Mouse (Mus musculus): ENCODE data around the gene Prtn3. TPM values are rescaled to one million over a fixed set of nuclear protein-coding genes. Genes with fewer than 3 reads are reported as not detected.

Prtn3 gene
- polyA plus RNA-seq, 1 experiment from 2014 or later: 9.5 TPM

DNA sequence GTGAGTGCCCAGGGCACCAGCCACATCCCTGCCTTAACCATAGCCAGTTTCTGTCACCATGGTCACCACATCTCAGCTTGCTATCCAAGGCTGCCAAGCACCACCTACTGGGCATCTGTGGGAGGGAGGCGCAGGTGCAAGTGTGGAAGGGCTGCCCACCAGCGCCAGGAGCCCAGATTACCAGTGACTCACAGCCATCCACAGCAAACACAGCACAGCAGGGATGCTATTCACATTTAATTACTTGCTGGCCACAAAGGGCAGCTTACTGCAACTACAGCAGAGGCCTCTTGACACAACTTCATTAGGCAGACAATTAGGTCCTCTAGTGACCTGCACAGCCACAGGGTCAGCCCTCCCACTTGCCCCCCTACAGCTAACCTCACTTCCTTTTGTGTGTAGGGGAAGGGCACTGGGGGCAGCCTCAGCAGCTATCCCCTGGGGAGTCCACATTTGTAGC is 26.7 kb downstream of the Prtn3 start:
- Histone ChIP-seq H3K4me1 (peaks cover 14% of the 10 kb centered on the region), H3K27me3 (replicated peaks) (0 out of 2 replicates have a peak, but pooled peaks cover 3% of the 10 kb centered on the region), H3K4me2 (no peak overlapping the region), H3K36me3 (peaks cover 52% of the 10 kb centered on the region), H3K27ac (replicated peaks) (0 out of 2 replicates have a peak overlapping the region, but pooled peaks have one; percentile 37), H3K9me3 (replicated peaks) (no peaks in the 10 kb centered on the region), H3K4me3 (replicated peaks) (no peak overlapping the region), H3K9ac (replicated peaks) (no peak overlapping the region; the same call in none of the 2 replicates)
- 22% methylated on average over 2 of the region's 2 CpGs for WGBS
- ATAC-seq (ENCODE audit: low FRiP score): peak; percentile 56; the same call in 1 of the 2 replicates

DNA sequence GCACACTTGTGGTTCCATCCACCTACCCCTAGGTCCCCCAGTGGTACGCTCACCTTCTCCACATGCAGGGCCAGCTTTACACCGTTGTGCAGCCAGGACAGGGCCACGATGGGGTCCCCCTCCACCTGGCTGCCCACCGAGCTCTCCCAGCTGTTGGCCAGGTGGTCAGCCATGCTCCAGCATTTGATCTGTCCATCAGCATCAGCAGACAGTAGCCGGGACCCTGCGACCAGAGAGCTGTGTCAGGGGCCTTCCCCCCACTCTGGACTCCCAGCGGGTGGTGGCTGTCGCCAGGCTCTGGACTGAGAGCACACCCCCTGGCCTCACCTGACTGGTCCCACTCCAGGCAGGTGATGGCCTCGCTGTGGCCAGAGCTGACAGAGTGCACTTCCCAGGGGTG is 32.4 kb downstream of the Prtn3 start:
- H3K9ac ChIP-seq (replicated peaks): no peak overlapping the region
- no peak overlapping the region for H3K4me3 ChIP-seq (replicated peaks)
- H3K36me3 ChIP-seq: peaks cover 48% of the 10 kb centered on the region
- no peaks in the 10 kb centered on the region for H3K9me3 ChIP-seq (replicated peaks)
- no peak overlapping the region for H3K27ac ChIP-seq (replicated peaks)
- H3K27me3 ChIP-seq (replicated peaks): 0 out of 2 replicates have a peak, but pooled peaks cover 3% of the 10 kb centered on the region
- no peak for ATAC-seq (ENCODE audit: low FRiP score)
- no peak overlapping the region for H3K4me2 ChIP-seq
- 96% methylated on average over 9 of the region's 9 CpGs for WGBS
- H3K4me1 ChIP-seq: peaks cover 16% of the 10 kb centered on the region

DNA sequence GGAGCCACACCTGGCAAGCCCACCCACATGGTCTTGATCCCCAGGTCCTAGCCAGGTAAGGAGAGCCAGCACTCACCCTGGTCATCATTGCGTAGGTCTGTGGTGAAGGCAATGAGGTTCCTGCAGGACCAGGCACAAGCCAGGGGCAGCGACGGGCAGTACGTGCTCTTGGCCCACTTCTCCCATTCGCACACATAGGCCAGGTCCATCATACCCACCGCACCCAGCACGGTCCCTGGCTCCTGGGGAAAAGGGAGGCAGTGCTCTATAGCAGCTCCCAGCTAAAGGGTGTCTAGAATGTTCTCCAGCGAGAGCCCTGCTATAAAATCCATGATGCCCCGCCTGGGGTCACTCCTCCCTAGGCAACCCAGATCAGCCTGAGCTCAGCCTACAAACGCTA is 33.1 kb downstream of the Prtn3 start:
- no peak for ATAC-seq (ENCODE audit: low FRiP score)
- Histone ChIP-seq H3K4me2 (peak overlapping the region; percentile 61; the same call in 1 of the 2 replicates), H3K36me3 (peaks cover 48% of the 10 kb centered on the region), H3K27me3 (replicated peaks) (0 out of 2 replicates have a peak, but pooled peaks cover 3% of the 10 kb centered on the region), H3K9me3 (replicated peaks) (no peaks in the 10 kb centered on the region), H3K4me3 (replicated peaks) (peak overlapping the region; percentile 60; the same call in 1 of the 2 replicates), H3K4me1 (peaks cover 16% of the 10 kb centered on the region), H3K27ac (replicated peaks) (no peak overlapping the region), H3K9ac (replicated peaks) (no peak overlapping the region)
- 95% methylated on average over 10 of the region's 10 CpGs for WGBS

DNA sequence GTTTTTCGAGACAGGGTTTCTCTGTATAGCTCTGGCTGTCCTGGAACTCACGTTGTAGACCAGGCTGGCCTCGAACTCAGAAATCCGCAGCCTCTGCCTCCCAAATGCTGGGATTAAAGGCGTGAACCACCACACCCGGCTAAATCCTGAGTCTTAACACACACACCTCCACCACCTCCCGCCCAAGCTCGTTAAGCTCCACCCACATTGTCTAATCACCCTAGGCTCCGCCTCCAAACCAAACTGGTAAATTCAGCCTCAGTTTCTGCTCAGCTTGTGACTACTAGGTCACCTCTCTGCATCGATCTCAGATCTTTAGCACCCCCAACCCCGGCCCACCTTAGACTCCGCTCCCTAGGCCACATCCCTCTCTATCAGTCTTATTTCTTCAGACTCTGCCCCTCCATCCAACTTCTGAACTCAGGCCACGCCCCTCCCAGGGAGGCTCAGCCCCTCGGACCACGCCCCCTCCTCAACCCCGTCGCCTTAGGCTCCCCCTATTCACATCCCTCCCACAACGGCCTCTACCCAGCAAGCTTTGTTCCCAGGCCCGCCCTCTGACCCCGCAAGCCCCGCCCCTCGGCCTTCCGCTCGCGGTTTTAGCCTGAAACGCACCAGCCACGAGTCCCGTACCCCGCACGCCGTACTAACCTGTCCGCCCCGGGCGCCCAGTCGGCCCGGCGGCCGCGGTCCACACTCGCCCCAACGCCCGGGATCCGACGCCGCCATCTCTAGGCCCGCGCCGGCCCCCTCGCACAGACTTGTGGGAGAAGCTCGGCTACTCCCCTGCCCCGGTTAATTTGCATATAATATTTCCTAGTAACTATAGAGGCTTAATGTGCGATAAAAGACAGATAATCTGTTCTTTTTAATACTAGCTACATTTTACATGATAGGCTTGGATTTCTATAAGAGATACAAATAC is 34.2 kb downstream of the Prtn3 start, which contains the start of gene Med16:
Med16 (minus strand) TSS at position 757 of the 925 bp plus-strand sequence.
- Histone ChIP-seq H3K27me3 (replicated peaks) (no peaks in the 10 kb centered on the region), H3K4me2 (peak within 1 kb of the TSS; percentile 61), H3K9me3 (replicated peaks) (no peaks in the 10 kb centered on the region), H3K9ac (replicated peaks) (peak within 1 kb of the TSS; percentile 90), H3K27ac (replicated peaks) (peak within 1 kb of the TSS; percentile 99), H3K4me3 (replicated peaks) (peak within 1 kb of the TSS; percentile 60), H3K36me3 (peaks cover 44% of the 10 kb centered on the region), H3K4me1 (peaks cover 16% of the 10 kb centered on the region)
- ATAC-seq (ENCODE audit: low FRiP score): peak; percentile 95
- WGBS: 1% methylated on average over 52 of the region's 52 CpGs

DNA sequence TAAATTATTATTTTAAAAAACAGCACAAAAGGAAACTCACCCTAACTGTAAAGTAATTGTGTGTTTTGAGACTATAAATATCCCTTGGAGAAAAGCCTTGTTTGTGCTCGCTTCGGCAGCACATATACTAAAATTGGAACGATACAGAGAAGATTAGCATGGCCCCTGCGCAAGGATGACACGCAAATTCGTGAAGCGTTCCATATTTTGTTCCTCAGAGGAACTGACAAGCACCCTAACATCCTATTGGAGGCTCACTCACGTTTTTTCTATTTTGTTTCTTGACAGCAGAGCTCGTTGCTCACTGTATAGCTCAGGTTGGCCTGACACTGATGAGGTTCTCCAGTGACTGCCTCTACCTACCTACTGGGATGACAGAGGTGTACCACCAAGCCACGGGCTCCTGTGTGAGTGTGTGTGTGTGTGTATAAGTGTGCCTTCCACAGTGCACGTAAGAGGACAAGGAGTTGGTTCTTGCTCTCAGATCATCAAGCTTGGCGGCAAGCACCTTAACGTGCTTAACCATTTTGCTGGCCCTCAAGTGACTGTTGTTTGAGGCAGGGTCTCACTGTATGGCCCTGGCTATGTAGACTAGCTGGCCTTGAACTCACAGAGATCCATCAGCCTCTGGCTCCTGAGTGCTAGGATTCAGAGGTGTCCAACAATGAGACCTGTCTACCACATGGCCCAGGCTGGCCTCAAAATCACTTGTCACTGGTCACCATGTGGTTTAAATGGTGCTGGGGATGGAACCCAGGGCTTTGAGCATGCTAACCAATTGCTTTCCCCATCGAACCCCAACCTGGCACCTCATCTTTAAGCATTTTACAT is 35.0 kb downstream of the Prtn3 start:
- H3K36me3 ChIP-seq: peaks cover 39% of the 10 kb centered on the region
- ATAC-seq (ENCODE audit: low FRiP score): peak; percentile 69
- 20% methylated on average over 14 of the region's 14 CpGs for WGBS

DNA sequence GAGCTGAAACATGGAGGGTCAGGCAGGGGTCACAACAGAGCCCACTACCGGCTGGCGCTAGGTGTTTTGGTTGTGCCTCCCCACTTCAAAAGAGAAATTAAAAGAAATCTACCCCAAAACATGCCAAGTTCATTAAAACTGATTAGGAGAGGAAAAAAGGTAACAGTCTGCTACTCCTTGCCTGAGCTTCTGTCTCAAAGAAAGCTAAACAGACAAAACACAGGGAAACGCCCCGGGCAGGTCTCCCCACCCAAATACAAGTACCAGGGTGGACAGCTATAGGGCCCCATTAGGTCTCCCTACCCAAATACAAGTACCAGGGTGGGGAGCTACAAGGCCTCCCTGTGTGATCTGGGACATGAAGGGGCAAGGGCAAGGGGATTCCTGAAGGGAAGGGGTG is 36.3 kb downstream of the Prtn3 start, which contains the start of gene Gm26602:
Gm26602 (plus strand) TSS at position 301 of the 400 bp plus-strand sequence.
- Histone ChIP-seq H3K36me3 (peaks cover 30% of the 10 kb centered on the region), H3K9ac (replicated peaks) (0 out of 2 replicates have a peak within 1 kb of the TSS, but pooled peaks have one; percentile 33), H3K4me3 (replicated peaks) (no peak within 1 kb of the TSS), H3K27ac (replicated peaks) (peak within 1 kb of the TSS; percentile 99), H3K9me3 (replicated peaks) (no peaks in the 10 kb centered on the region), H3K4me1 (peaks cover 37% of the 10 kb centered on the region), H3K4me2 (peak within 1 kb of the TSS; percentile 61), H3K27me3 (replicated peaks) (no peaks in the 10 kb centered on the region)
- 94% methylated on average over 4 of the region's 4 CpGs for WGBS
- ATAC-seq (ENCODE audit: low FRiP score): no peak

More for the DNA sequence above, 35.0 kb downstream of the Prtn3 start:
- Histone ChIP-seq H3K27ac (replicated peaks) (peak overlapping the region; percentile 99), H3K27me3 (replicated peaks) (no peaks in the 10 kb centered on the region), H3K9ac (replicated peaks) (peak overlapping the region; percentile 90), H3K4me3 (replicated peaks) (peak overlapping the region; percentile 60), H3K4me2 (peak overlapping the region; percentile 61), H3K9me3 (replicated peaks) (no peaks in the 10 kb centered on the region), H3K4me1 (peaks cover 24% of the 10 kb centered on the region)

DNA sequence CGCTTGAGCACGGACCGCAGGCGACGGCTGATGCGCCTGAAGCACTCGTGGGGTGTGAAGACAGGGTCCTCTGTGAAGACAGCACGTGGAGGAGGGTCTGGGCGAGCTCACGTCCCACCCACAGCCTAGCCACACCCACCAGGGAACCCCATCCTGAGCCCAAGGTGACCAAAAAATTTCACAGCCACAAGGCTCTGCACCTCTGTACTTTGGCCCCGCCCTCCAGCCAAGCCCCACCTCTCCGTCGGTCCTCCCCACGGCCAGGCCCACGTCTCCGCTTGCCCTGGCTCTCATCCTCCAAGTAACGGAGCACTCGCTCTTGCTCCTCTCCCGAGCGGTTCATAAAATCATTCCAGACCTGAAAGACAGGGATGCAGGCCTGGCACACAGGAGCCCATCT is 38.1 kb downstream of the Prtn3 start:
- Histone ChIP-seq H3K4me1 (peaks cover 48% of the 10 kb centered on the region), H3K9ac (replicated peaks) (no peak overlapping the region), H3K4me2 (no peak overlapping the region), H3K4me3 (replicated peaks) (no peak overlapping the region), H3K27me3 (replicated peaks) (no peaks in the 10 kb centered on the region), H3K9me3 (replicated peaks) (no peaks in the 10 kb centered on the region), H3K27ac (replicated peaks) (no peak overlapping the region), H3K36me3 (peaks cover 21% of the 10 kb centered on the region)
- no peak for ATAC-seq (ENCODE audit: low FRiP score)
- WGBS: 67% methylated on average over 20 of the region's 20 CpGs

DNA sequence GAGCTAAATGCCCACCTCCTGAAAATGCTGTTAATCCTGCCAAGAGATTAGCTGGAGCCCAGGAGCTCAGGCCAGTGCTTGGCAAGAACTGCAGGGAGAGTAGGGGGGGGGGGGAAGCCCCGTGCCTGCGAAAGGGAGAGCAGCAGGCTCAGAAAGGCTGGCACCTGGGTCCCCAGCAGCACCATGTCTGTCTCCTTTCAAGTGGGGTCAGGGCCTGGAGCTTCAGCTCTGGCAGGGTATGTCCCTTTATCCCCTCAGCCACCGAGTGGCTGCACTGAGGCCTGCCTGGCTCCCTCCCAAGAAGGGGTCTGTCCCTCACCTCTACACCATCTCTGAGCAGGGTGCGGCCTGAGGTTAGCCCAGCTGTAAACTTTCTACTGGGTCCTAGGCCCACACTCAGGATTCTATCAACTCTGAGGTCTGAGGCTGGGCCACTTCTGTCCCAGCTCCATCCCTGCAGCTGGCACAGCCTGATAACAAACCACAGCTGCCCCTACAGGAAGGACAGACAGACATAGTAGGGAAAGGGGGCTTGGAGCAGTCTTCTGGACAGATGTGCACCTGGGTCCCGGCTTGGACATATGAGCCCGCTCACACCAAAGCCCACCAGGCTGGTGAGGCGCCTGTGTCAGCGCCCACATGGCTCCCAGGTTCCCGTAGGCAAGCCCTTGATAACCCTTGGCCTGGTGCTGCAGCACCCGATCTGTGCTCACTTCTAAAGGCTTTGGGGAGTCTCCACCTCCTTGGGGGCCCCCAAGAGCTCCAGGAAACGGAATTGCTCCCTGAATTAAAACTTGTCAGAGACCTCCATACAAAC is 40.1 kb downstream of the Prtn3 start:
- Histone ChIP-seq H3K4me2 (peak overlapping the region; percentile 11; the same call in 1 of the 2 replicates), H3K4me3 (replicated peaks) (no peak overlapping the region), H3K27ac (replicated peaks) (no peak overlapping the region), H3K36me3 (peaks cover 21% of the 10 kb centered on the region), H3K4me1 (peaks cover 55% of the 10 kb centered on the region), H3K9ac (replicated peaks) (peak overlapping the region; percentile 9; the same call in 1 of the 2 replicates), H3K27me3 (replicated peaks) (peaks cover 19% of the 10 kb centered on the region), H3K9me3 (replicated peaks) (no peaks in the 10 kb centered on the region)
- WGBS: 79% methylated on average over 9 of the region's 11 CpGs
- ATAC-seq (ENCODE audit: low FRiP score): no peak

DNA sequence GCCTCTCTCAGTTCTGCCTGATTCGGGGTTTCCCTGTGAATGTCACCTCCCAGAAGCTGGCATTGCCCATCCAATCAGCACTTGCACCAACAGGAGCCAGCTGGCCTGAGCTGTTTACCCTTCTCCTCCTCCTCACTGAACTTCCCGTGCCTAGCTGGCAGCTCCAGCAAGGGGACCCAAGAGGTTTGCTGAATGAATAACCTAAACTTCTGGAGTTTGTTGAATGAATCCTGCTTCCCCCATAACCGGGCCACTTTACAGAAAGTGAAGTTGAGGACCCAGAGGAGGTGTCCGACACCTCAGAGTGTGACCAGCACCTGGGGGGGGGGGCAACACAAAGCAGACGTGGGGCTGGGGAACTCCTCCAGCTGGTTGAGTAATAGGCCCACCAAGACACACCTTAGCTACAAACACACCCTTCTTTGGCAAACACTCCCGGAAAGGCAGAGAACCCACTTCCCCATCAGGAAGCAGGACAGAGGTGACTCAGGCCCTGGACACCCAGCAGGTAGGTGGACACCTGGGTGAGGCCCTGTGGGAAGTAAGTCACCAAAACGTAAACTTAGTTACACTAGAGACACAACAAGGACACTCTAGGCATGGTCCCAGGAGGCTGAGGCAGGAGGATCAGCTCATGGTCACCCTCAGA is 40.8 kb downstream of the Prtn3 start:
- H3K9ac ChIP-seq (replicated peaks): 0 out of 2 replicates have a peak overlapping the region, but pooled peaks have one; percentile 98
- H3K27ac ChIP-seq (replicated peaks): no peak overlapping the region
- H3K4me1 ChIP-seq: peaks cover 50% of the 10 kb centered on the region

DNA sequence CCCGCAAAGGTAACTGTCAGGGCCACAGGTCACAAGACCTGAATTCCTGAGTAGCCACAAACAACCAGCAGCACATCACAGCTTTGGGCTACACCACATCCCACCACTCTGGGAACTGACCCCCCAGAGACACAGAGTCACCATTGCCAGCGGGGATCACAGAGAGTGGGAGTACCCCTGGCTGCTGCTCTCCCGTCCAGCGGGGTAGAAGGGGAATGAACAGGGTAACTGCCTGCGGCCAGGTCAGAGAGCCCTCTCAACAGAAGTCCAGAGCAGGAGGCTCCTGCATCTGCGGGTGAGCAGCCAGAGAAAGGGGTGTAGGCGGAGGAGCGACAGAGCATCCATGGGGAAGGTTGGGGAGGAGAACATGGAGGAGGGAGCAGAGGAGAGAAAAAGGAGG is 41.8 kb downstream of the Prtn3 start:
- peak overlapping the region; percentile 80 for H3K27ac ChIP-seq (replicated peaks)
- peaks cover 36% of the 10 kb centered on the region for H3K27me3 ChIP-seq (replicated peaks)
- peak overlapping the region; percentile 96 for H3K4me2 ChIP-seq
- WGBS: 7% methylated on average over 8 of the region's 8 CpGs
- H3K36me3 ChIP-seq: peaks cover 13% of the 10 kb centered on the region
- H3K9me3 ChIP-seq (replicated peaks): no peaks in the 10 kb centered on the region
- peak overlapping the region; percentile 82 for H3K4me3 ChIP-seq (replicated peaks)
- peak overlapping the region; percentile 98 for H3K9ac ChIP-seq (replicated peaks)
- H3K4me1 ChIP-seq: peaks cover 58% of the 10 kb centered on the region
- ATAC-seq (ENCODE audit: low FRiP score): no peak

More for the DNA sequence above, 40.8 kb downstream of the Prtn3 start:
- Histone ChIP-seq H3K36me3 (peaks cover 21% of the 10 kb centered on the region), H3K4me3 (replicated peaks) (no peak overlapping the region), H3K27me3 (replicated peaks) (peaks cover 26% of the 10 kb centered on the region), H3K4me2 (peak overlapping the region; percentile 96), H3K9me3 (replicated peaks) (no peaks in the 10 kb centered on the region)
- 75% methylated on average over 7 of the region's 7 CpGs for WGBS
- ATAC-seq (ENCODE audit: low FRiP score): no peak
